Mouse (Mus musculus): Measurements from ENCODE around the gene Tspan10.

Tspan10 gene

DNA sequence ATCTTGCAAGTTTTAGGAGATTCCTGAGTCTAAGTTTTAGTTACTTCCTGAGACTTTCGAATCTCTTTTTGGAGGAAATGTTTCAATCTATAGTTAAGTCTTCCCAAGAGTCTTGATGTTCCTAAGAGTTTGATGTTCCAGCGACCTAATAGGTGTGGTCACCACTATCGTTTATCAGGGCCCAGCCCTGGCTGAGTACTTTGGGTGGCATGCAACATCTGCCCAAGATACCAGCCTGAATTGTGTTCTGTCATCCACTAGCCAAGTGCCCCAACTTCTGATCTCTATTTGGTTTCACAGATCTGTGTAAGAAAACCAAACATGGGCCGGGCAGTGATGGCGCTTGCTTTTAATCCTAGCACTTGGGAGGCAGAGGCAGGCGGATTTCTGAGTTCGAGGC, 13.0 kb downstream of the Tspan10 start:
- DNase-seq = no peak

DNA sequence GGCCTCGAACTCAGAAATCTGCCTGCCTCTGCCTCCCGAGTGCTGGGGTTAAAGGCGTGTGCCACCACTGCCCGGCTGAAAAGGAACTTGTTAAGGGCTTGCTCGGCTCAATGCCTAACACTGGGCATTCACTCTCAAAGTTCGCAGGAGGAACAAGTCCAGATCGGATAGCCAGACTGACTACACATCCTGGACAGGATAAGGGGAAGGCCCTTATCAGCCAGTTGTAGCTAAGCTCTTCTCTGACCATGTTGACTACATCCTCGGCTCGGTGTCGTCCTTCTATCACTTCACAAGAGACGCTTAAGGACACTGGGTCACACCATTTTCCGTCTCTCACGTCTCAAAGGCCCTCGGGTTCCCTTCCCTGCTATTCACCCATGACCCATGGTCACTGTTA, 14.9 kb downstream of the Tspan10 start:
- DNase-seq = no peak

GRCm38 (mm10) chr11:120457772-120458751, 15.6 kb downstream of the Tspan10 start, which contains the start of the genes Oxld1 and Ccdc137:
Gene Oxld1, minus strand, starts transcription at chr11:120458068.
Gene Ccdc137, plus strand, starts transcription at chr11:120458115.
- peak; percentile 78 for DNase-seq

DNA sequence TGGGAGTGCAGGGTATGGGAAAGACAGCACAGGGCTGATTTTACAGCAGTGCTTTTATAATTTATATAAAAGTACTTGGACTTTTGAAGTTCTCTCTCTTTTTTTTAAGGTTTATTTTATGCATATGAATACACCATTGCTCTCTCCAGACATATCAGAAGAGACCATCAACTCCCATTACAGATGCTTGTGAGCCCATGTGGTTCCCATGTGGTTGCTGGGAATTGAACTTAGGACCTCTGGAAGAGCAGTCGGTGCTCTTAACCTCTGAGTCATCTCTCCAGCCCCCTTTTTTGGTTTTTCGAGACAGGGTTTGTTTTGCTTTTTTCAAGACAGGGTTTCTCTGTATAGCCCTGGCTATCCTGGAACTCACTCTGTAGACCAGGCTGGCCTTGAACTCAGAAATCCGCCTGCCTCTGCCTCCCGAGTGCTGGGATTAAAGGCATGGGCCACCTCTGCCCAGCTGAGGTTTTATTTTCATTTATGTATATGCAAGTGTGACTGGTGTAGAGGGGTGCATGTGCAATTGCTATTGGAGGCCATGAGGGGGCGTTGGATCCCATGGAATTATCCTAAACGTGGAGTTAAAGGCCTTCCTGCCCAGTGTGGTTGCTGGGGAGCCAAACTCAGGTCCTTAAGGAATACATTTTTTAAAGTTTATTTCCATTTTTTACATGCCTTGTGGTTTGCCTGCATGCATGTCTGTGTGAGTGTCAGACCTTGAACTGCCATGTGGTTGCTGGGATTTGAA, 16.6 kb downstream of the Tspan10 start:
- DNase-seq = no peak

- no peak for DNase-seq
Observed at GRCm38 (mm10) chr11:120463536-120463935, 21.1 kb downstream of the Tspan10 start.

DNA sequence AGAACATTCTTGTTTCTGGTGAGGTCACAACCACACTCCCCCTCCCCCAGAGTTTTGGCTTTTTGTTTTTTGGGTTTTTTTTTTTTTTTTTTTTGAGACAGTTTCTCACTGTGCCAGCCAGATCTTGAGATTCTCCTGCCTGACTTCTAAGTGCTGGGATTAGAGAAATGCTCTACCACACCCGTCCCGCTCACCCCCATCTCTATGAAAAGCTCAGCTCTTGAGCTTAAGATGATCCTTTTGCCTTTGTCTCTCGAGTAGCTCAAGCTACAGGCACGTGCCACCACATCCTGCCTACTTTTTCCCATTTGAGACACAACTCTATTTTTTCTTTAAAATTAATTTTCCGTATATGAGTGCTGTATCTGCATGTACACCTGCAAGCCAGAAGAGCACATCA, 21.9 kb downstream of the Tspan10 start:
- DNase-seq = no peak

GRCm38 (mm10) chr11:120465521-120465920, 23.1 kb downstream of the Tspan10 start:
- no peak for DNase-seq

DNA sequence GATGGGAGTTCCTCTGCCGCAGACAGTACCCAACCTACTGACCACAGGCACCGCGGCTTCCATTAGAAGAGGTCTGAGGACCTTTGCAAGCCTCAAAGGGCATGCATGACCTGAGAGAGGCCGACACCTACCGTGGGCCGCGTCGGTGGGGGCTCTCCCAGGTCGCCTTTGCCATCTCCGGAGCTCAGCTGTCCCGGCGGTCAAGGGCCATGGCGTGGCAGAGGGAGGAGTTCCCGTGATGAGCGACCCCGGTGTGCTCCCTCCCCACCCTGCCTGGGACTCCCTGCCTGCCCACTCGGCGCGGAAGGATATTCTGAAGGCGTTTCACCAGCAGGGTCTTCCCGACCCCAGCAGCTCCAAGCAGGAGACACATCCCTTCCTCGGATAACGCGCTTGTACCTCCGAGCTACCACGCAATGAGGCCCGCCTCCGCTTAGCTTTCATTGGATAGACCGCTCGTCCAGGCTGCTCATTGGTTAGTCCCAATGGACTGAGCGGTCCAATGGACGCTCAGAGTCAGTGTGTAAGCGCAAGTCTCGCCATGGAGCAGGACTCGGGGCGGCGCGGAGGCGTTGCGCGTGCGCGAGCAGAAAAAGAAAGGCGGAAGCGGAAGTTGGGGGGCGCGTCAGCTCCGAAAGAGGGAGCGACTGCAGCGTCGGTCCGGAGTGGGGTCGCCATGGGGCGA, 24.7 kb downstream of the Tspan10 start, which contains the start of gene Arl16:
Gene Arl16 (minus strand): TSS at position 557 of the 685 bp plus-strand sequence.
- DNase-seq = peak; percentile 98

- no peak for DNase-seq
Observed at GRCm38 (mm10) chr11:120467736-120468092, 25.3 kb downstream of the Tspan10 start.

DNA sequence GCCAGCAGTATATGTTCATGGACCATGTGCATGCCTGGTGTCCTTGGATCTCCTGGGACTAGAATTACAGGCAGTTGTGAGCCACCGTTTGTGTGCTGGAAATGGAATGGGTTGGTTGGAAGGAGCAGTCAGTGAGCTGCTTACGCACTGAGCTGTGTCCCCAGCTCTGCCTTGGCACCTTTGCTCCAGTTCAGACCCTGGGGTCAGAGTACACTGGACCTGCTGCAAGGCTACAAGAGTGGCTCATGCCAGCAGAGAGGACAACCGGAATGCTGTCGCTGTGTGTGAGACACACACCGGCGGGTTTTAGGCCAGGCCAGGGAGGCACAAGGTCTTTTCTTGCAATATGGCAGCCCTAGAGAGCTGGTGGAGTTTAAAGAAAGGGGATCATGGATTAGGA, 29.6 kb downstream of the Tspan10 start:
- no peak for DNase-seq

DNA sequence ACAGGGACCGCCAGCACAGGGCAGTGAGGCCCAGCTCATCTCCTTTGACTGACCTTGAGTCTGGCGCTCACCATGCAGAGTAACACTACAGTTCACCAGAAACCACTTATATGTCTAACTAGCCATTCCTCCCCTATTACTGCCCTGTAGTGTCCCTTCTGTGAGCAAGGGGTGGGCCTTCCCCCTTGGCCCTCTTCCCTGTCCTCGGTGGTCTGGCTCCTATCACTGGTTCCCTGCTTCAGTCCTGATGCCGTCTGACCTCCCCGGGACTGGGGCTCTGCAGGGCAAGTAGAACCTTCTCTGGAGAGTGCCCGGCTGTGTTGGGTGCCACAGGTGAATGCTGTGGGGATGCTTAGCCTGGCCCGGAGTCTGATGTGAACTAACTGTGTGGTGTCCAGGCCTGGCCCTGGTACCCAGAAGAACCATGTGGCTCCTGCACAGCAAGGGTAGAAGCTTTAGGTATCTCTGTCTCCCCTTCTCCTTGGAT, 41.0 kb downstream of the Tspan10 start:
- DNase-seq = no peak

- peak; percentile 92 for DNase-seq
Observed at GRCm38 (mm10) chr11:120484265-120484981, 42.0 kb downstream of the Tspan10 start, which contains the start of gene Mrpl12. Gene Mrpl12, plus strand, starts transcription at chr11:120484613.

DNA sequence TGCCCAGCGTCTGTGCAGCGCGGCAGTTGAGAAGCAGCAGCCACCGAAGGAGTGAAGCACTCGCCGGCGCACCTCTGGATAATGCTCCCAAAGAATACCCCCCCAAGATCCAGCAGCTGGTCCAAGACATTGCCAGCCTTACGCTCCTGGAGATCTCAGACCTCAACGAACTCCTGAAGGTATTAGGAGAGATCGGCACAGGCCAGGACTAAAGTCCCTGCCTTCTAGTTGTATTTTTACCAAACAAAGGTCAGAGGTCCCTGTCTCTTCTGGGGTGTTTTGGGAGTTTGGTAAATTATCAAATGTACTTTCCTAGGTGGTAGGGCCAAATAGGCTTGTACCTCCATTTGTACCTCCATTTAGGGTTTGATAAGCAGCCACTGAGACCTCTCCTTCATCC, 42.8 kb downstream of the Tspan10 start:
- DNase-seq = no peak

DNA sequence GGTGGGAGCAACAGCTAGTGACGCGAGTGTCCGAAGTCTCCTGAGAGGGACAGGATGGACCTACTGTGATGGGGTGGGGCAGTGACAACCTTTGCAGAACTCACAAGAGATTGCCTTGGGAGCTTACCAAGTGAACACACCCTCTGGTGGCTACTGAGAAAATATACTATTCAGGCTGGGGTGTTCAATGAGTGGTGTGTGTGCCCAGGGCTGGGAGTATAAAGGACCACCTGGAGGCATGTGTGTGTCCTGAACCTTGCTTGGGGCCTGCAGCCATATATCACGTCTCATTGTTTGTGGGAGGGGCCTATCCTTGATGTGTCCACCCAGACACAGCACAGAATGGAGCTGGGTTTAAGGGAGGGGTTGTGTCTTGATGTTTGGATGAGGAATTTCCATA, 46.1 kb downstream of the Tspan10 start:
- no peak for DNase-seq

- peak; percentile 85 for DNase-seq
Observed at GRCm38 (mm10) chr11:120489054-120489761, 46.8 kb downstream of the Tspan10 start.

GRCm38 (mm10) chr11:120490291-120491046, 48.0 kb downstream of the Tspan10 start:
- no peak for DNase-seq

DNA sequence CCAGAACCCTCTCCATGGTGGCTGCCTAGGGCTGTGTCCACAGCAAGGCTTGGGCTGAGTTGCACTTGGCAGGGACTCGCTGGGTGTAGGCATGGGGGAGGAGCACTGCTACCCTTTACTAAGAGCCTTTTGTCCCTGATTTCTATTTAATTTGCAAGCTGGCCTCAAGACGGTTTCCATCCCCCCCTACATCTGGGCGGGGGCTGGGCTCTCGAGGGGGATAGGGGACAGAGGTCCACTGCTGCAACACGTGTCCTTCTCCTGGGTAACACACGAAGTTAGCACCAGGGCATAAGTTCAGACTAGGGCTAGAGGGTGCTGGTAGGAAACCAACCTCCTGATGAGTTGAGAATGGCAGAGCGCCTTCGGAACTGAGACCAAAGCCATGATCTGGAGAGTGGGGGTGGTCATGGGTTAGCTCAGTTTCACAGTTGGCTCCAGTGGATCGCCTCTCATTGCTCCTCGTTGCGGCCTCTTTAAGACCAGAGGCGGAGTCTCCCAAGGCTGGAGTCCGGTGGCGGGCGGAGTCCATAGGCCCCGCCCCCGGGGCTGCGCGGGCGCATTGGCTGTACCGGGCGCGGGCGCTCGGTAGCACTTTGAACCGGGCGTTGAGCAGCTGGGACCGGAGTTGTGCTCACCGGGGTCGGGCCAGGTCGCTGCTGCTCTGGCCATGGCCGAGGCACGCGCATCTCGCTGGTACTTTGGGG, 49.0 kb downstream of the Tspan10 start, which contains the start of gene Slc25a10:
Gene Slc25a10 (plus strand): TSS at position 524 of the 707 bp plus-strand sequence.
- DNase-seq = peak; percentile 93

DNA sequence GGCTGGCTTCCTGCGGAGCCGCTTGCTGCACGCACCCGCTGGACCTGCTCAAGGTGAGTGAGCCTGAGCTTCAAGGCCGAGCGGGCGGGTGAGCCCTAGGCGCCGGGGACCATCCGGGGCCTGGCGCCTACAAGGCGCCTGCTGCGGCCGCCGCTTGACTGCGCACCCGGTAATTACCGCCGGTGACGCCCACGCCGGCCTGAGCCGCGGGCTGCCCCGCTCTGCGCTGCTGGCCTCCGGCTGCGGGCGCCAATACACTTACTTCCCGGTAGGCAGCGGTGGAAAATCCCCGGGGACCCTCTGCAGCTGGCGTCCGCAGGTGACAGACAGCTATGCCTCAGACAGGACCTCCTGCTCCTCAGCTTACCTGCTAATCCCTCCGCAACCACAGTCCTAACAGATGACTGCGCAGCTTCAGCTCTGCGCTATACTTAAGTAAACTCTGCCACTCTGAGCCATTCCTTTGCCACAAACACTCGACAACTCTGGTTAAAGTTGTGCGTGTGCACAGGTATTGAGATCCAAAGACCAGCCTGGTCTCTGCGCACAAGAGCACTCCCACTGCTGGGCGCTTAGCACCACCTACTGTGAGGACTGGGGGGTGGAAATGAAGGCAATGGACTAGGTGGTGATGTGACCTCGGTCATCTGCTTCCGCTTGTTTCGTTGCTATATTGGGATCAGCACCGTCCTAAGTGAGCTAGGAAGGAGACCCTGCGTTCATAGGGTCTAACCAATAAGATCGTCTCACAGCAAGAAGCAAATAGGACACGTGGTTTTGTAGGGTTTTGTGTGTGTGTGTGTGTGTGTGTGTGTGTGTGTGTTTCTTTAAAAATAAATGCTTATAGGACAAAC, 49.8 kb downstream of the Tspan10 start:
- DNase-seq = peak; percentile 54

- peak; percentile 35 for DNase-seq
Observed at GRCm38 (mm10) chr11:120492878-120493203, 50.4 kb downstream of the Tspan10 start.
